In genomic region chr2:67107274-67107673, GRCm38 (mm10) we compare ENCODE assay signal across 14 mouse cellular contexts.
"Had no signal": no experiment of that assay in that cellular context is flagged by ENCODE, and none has a peak within 500 bp of the region (broad histone marks: within the 10 kb centered on the region; RNA-seq: fewer than 3 reads in every experiment).

No protein-coding gene starts in this region.

- H3K9ac ChIP-seq: kidney, embryonic 15.5 days; liver, embryonic 15.5 days; midbrain, embryonic 15.5 days; stomach, embryonic 15.5 days had no signal

- H3K27me3 ChIP-seq: kidney, embryonic 15.5 days; liver, embryonic 15.5 days; midbrain, embryonic 15.5 days; stomach, embryonic 15.5 days had no signal

- DNase-seq: kidney, adult 2 months; kidney, postnatal 25 days; lung, adult 2 months; lung, postnatal 4 days; right cerebral cortex, postnatal 14 days had no signal

- H3K9me3 ChIP-seq: kidney, embryonic 15.5 days; limb, embryonic 10.5 days; liver, embryonic 15.5 days; midbrain, embryonic 10.5 days; midbrain, embryonic 15.5 days; stomach, embryonic 15.5 days had no signal

- H3K4me1 ChIP-seq: kidney, embryonic 15.5 days; limb, embryonic 10.5 days; liver, embryonic 15.5 days; midbrain, embryonic 10.5 days; midbrain, embryonic 15.5 days; stomach, embryonic 15.5 days had no signal

- H3K27ac ChIP-seq: kidney, embryonic 15.5 days; left cerebral cortex, adult 2 months; limb, embryonic 10.5 days; liver, embryonic 15.5 days; midbrain, embryonic 10.5 days; midbrain, embryonic 15.5 days; stomach, embryonic 15.5 days had no signal

- ATAC-seq: lung, postnatal 0 days; midbrain, embryonic 15.5 days had no signal

- H3K36me3 ChIP-seq: kidney, embryonic 15.5 days; limb, embryonic 10.5 days; liver, embryonic 15.5 days; midbrain, embryonic 10.5 days; midbrain, embryonic 15.5 days; stomach, embryonic 15.5 days had no signal

- H3K4me2 ChIP-seq: kidney, embryonic 15.5 days; liver, embryonic 11.5 days; liver, embryonic 15.5 days; midbrain, embryonic 15.5 days; stomach, embryonic 15.5 days had no signal

- H3K4me3 ChIP-seq: kidney, embryonic 15.5 days; left cerebral cortex, adult 2 months; limb, embryonic 10.5 days; liver, embryonic 15.5 days; midbrain, embryonic 10.5 days; midbrain, embryonic 15.5 days; stomach, embryonic 15.5 days had no signal
